Mouse (Mus musculus): ENCODE measurements around the gene Rbpj. TPM values are rescaled to one million over a fixed set of nuclear protein-coding genes. Genes with fewer than 3 reads are reported as not detected.

The Rbpj gene
- total RNA-seq, 2 experiments from 2014 or later, result 28.6 to 34.3 TPM

DNA sequence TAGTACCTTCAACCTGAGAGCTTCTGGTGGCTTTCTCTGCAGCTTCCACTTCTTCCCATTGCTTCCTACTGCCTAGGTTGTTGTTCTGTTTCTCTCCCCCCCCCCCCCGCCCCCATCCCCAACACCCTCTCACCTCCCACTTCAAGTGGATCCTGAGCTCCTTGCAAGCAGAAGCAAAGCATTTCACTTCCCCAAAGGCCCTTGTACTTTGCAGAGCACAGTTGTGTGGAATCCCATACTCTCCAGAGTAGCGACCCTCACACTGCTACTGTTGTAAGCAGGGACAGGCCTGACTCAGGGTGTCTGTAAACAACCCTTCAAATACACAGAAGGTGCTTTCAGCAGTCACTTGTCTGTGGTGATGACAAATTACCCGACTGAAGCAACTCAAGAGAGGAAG is 37.3 kb downstream of the Rbpj start:
- no peak for ATAC-seq (replicated peaks; ENCODE audit: low FRiP score, low TSS enrichment, poor library complexity, severe bottlenecking)

DNA sequence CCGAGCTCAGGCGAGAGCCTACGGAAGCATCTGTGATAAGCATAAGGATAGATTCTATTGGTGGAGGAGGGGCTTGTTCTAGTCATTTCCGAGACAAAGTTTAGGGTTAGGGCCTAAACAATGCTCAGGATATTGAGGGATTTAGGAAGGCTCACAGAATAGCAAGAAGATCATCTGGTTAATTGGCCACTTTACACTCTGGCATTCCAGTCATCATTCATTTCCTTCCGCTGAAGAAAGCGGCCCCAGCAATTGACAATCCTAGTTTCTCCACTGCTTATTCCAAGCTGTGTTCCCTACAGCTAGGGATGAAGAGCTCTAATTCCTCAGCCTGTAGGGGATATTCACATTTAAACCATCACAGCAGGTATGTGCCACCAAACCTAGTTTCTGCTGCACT is 39.8 kb downstream of the Rbpj start:
- no peak for ATAC-seq (replicated peaks; ENCODE audit: low FRiP score, low TSS enrichment, poor library complexity, severe bottlenecking)

DNA sequence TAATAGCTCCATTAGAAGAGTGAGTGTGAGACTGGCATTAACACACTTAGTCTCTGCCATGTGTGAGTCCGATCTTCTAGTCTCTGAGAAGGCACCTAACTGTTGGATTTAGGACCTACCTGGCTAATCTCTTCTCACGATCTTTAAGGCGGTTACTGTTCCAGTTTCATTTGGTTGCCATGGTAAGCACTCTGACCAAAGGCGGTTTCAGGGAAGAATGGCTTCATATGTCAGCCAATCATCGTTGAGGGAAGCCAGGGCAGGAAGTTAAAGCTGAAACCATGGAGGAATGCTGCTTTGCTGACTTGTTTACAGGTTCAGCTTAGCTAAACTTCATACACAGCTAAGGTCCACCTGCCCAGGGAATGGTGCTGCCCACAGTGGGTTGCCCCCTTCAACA is 41.4 kb downstream of the Rbpj start:
- no peak for ATAC-seq (replicated peaks; ENCODE audit: low FRiP score, low TSS enrichment, poor library complexity, severe bottlenecking)

DNA sequence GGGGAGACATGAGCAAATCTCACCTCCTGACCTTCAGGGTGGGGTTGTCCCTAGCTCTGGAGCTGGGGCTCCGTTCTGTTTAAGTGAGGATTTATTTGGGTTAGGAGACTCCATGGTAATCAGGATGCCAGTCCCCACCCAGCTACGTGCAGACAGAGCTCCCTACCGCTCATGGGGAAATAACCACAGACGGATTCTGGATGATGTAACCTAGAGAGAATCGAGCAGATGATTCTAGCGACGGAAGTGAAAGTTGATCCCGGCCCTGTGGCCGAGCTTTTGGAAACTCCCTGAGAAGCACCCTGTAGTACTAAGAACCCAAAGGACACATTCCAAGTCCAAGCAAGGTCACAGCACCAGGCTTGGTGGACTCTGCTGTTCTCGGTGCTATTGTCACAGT is 43.5 kb downstream of the Rbpj start:
- ATAC-seq (replicated peaks; ENCODE audit: low FRiP score, low TSS enrichment, poor library complexity, severe bottlenecking), result no peak

DNA sequence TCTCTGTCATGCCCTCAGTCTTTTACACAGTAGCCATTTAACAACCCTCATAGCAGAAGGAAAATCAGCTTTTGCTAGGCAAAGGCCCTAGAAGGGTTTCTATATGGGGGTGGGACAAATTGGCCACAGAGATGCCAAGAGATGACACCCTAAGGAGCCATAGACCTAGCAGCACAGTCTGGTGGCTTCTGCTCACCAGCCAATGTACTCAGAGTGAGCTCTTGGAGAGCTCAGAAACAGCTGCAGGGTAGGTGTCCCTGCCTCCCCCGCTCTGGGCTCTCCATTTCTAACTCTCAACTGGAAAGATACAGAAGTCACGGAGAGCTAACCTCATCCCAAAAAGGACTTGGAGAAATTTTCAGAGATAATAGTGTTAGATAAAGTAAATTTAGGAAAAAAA is 44.0 kb downstream of the Rbpj start:
- no peak for ATAC-seq (replicated peaks; ENCODE audit: low FRiP score, low TSS enrichment, poor library complexity, severe bottlenecking)

DNA sequence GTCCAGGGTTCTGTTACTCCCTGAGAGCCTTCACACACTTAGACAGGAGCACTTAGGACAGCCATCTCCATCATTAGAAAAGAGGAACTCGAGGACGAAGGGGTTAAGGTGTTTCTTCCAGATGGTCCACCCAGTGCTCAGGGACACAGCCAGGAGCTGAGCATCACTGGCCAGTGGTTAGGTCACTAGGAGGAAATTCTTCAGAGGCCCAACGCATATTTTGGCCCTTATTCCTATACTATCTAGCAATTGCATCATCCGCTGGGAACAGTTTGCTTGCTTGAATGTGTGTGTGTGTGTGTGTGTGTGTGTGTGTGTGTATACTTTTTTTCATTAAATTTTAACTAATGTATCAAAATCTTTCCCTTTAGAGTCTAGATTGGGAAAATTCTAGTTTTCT is 45.5 kb downstream of the Rbpj start:
- no peak for ATAC-seq (replicated peaks; ENCODE audit: low FRiP score, low TSS enrichment, poor library complexity, severe bottlenecking)

DNA sequence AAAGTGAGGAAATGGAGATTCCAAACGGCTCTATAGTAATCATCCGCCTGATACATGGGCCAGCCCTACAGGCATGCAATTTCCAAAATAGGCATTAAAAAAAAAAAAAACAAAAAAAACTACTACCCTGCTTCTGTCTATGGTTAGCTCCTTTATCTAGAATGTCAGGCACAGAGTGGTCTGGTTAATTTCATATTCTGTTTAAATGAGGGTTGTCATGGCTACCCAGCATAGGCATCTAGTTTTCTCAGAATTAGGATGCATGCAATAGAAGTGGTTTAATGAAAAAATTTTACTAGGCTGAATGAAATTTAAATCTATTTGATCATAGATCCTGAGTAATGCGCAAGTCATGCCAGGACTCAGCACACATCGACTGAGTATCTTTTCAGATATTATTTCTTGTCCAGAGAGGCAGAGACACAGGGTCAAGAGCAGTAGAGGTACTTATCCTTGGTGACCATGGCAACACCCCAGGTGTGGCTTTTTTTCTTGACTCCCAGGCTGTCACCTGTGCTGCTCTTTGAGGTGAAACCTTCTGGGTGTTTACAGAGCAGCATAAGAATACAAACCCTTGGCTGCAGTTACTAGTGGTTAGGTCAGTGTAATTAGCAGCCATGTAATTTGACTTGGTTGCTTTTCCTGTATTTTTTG is 49.1 kb downstream of the Rbpj start:
- no peak for ATAC-seq (replicated peaks; ENCODE audit: low FRiP score, low TSS enrichment, poor library complexity, severe bottlenecking)

DNA sequence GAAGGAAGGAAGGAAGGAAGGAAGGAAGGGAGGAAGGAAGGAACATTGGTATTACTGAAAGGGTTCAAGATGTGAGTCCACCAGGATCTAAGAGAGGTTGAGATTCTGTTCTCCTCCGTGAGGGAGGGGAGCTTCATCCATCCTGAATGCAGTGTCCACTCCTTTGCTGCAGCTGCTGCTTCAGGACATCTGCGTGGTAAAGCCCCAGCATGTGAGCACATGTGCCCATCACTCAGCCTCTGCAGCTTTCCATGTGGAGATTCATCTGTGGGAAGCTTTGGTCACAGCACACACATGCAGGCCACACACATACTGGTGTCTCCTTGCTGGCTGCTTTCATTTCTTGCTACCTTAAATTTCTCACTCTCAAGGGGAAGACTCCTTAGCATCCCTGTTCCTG is 50.5 kb downstream of the Rbpj start:
- no peak for ATAC-seq (replicated peaks; ENCODE audit: low FRiP score, low TSS enrichment, poor library complexity, severe bottlenecking)

DNA sequence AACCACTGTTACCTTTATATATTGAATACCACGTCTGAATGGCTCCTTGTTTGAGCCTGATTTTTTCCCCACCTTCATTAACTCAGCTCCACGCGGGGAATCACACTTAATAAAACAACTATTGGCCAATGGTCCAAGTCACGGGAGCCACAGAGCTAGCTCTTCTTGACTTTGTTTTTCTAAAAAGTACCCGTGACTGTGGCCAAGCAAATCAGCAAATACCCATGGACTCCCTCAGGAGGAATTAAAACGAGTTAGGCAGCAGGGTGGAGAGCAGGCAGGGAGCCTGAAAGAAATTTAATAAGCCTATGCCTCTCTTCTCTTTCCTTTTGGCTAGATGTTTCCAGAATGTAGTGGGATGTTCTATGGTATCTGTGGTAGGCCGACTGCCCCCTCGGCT is 51.9 kb downstream of the Rbpj start:
- ATAC-seq (replicated peaks; ENCODE audit: low FRiP score, low TSS enrichment, poor library complexity, severe bottlenecking), result no peak

DNA sequence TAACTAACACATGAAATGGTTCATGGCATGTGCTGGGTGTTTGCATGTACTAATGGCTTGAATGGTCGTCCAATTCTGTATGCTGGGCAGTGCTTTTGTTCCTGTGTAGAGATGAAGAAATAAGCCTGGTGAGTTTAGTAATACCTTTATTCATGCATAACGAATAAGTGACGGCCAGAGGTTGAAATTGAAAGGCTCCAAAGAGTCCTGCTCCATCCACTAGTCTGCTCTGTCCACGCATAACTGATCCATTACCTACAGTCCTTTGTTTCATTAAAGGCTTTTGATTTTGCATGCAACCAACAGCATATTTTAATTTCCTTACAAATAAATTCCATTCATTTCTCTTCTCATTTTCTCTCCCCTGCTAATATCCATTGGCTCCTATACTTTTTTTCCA is 53.2 kb downstream of the Rbpj start:
- ATAC-seq (replicated peaks; ENCODE audit: low FRiP score, low TSS enrichment, poor library complexity, severe bottlenecking), result no peak

DNA sequence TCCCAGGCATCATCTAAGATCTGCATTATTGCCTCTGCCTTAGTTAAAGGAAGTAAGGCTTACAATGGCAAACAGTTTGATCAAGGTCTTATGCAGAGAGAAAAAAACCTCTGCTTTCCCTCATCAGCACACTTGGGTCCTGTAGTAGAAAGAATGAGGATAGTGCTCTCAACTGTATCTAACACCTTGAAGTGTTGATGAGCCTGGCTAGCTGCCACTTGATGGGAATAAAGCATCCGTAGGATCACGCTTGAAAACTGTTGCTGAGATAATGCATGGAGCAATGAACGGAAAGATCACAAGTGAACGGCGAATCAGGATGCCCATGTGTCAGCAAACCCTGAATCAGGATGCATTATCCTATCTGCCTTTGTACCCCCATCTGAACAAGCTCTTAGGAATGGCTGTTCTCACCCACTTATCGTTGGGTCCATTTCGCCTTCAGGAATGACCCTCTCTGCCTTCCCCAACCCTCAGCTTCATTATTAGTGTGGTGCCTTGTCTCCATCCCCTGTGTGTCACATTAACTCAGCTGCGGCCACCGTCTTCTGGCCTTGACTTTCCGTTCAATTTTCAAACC is 54.1 kb downstream of the Rbpj start:
- no peak for ATAC-seq (replicated peaks; ENCODE audit: low FRiP score, low TSS enrichment, poor library complexity, severe bottlenecking)

DNA sequence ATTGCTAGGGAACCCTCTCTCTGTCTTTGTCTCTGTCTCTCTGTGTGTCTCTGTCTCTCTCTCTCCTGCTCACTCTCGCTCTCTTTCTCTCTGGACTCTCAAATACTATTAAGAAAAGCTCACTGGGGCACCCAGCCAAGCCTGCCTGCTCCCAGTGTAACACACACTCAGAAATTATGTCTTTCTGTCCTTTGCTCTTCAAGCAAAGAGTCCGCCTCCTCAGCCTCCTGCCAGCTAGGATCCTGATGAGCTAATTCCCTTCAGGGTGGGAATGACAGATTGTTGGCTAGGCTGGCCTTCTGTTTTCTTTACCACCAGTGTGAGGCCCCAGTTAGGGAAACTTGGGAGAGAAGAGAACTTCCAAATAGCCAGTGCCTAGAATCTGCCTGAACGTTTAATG is 57.1 kb downstream of the Rbpj start:
- no peak for ATAC-seq (replicated peaks; ENCODE audit: low FRiP score, low TSS enrichment, poor library complexity, severe bottlenecking)

DNA sequence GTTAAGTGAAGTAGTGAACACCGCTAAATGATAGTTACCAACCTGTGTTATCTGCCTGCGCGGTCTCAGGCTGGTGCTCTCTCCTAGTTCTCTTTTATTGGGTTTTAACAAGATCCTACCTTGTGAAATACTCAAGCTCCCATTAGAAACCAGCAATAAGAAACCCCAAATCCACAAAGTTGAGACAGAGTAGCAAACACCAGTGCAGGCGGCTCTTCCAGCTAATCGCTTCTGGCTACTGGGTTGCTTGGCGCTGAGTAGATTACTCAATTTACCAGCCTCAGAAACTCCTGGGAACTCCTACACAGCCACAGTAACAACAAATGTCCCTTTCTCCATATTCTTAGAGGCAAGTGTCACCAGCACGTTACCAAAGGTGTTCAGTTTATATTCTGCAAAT is 58.2 kb downstream of the Rbpj start:
- ATAC-seq (replicated peaks; ENCODE audit: low FRiP score, low TSS enrichment, poor library complexity, severe bottlenecking), result no peak

DNA sequence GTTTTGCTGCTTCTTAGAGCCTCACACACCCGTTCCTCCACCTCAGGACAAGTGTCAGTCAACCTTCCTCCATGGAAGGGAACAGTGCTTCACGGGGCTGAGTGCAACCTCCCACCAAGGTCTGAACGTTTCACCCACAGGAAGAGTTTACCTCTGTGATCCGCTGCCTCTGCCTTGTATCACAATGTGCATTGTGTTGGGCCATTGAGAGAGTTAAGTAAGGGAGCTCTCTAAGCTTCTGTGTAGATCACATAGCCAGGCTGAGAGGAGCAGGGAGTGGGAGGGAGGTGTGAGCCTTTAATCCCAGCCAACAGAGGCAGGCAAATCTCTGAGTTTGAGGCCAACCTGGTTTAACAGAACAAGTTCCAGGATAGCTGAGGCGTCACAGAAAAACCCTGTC is 58.9 kb downstream of the Rbpj start:
- no peak for ATAC-seq (replicated peaks; ENCODE audit: low FRiP score, low TSS enrichment, poor library complexity, severe bottlenecking)

DNA sequence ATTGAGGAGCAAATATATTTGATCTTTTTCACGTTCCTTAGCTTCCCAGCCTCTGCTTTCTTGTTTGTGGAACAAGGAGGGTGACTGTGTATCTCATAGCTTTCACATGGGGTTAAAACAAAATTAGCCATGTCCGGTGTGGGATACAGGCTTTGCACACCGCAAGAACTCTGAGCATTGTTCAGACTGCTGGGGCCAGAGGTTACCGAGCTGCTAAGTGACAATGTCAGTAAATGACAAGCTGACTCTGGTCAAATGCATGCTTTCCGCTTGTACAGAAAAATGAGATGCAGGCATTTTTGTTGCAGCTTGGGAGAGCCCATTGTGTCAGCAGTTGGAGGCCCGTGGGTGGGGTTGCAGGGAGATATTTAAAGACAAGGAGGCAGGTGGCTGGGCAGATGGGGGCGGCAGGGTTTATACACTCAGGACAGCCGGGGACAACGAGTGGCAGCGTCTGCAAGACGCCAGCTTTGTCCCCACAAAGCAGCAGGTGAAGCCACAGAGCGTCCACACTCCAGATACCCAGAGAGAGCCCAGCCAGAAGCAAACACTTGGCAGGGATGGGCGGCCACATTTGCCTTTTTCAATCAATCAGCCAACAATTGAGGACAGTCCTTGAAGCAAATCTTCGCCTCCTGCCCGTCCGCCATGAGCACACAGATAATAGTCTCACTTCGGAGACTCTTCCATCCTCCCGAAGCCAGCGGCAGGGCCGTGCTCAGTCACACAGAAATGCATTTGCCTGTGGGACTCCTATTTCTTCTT is 59.5 kb downstream of the Rbpj start:
- ATAC-seq (replicated peaks; ENCODE audit: low FRiP score, low TSS enrichment, poor library complexity, severe bottlenecking), result no peak

DNA sequence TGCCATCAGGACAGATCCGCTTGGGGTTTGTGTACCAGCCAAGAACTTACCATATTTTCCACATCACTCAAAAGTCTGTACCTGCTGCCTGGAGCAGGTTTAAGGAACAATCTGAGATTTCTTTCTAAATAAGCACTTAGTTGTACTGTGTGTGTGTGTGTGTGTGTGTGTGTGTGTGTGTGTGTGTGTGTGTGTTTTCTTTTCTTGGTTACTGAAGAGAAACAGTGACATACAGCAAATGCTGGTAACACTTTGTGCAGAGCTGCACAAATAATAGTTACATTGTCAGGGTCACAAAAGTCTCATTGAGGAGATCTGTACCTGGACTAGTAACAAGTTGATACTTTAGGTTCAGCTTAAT is 60.1 kb downstream of the Rbpj start:
- no peak for ATAC-seq (replicated peaks; ENCODE audit: low FRiP score, low TSS enrichment, poor library complexity, severe bottlenecking)

DNA sequence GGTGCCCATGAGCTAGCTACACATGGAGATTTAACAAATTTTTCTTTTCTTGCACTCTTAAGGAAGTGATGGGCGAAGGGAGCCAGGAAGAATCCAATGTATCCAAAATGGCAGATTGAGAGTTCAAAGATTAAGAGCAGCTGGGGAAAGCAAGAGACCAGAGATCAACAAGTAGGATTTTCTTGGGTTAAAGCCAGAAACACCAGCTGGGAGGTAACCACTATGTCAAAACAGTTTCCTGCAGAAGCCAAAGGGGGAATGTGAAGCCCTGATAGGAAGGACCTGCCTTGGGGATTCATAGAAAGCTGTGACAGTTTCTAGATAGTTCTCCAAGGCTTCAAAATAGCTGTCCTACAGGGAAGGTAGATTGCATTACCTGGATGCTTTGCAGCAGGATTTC is 63.9 kb downstream of the Rbpj start:
- ATAC-seq (replicated peaks; ENCODE audit: low FRiP score, low TSS enrichment, poor library complexity, severe bottlenecking), result no peak

DNA sequence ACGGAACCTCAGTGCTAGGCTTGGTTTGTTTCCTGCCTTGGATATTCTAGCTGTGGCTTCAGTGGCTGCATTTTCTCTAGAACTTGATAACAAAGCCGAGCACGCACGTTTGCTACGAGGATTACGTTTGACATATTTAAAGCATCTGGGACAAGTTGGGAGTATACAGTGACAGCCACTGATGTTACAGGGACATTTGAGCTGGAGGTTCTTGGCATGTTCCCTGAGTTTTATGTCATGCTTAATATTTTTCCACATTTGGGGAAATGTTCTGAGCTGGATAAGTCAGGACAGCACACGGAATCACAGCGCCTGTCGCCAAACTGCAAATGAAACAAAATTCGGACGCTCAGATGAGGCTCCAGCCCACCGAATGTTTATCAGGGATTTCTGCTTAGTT is 69.1 kb downstream of the Rbpj start:
- ATAC-seq (replicated peaks; ENCODE audit: low FRiP score, low TSS enrichment, poor library complexity, severe bottlenecking), result no peak

DNA sequence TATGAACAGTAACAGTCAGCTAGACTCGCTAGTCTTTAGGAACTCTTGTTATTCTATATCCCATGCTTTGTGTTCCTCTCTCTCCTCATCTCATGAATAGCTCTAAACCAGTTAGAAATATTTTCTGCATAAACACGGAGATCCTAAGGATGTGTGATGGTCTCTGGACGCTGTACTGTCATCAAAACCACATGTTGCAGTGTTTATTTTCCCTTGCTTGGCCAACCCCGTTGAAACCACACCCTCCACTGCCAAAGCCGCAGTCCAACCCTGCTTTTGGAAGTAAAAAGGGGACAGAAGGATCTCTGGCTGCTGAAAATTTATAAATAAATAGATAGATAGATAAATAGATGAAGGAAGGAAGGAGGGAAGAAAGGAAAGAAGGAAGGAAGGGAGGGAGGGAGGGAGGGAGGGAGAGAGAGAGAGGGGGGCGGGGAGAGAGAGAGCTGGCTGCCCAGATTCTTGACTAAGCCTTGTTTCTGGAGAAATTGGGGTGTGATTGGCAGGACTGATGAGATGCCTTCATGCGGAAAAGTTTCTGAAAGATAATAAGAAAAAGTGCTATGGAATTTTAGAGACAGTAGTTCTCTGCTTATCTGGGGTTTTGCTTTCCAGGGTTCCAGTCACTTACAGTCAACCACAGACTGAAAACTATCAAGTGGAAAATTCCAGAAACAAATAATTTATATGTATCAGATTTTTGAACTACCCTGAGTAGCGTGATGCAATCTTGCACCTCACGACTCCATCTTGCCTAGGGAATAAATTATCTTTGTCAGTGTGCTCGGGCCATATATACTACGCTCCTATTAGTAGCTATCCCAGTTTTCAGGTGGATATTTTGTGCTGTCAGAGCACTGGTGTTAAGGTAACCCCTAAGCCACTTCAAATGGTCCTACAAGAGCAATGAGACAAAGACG is 70.9 kb downstream of the Rbpj start:
- no peak for ATAC-seq (replicated peaks; ENCODE audit: low FRiP score, low TSS enrichment, poor library complexity, severe bottlenecking)
